Mouse (Mus musculus): ENCODE measurements at regions not wholly inside any gene's neighbourhood (a gene's known extent, or its start where the extent isn't known, plus 50 kb on each side); places are given as distances from the start of the nearest gene placed in this dataset.

- DNase-seq (ENCODE audit: low spot score in 2 of 2) = no peak
These were observed 129.0 kb upstream of the Dynlrb2 start for GRCm38 (mm10) chr8:116375758-116376157.

- DNase-seq (ENCODE audit: low spot score in 2 of 2) = no peak
These were observed 131.7 kb upstream of the Dynlrb2 start for GRCm38 (mm10) chr8:116373063-116373462.

GRCm38 (mm10) chr8:116372574-116372973, 132.2 kb upstream of the Dynlrb2 start:
- DNase-seq (ENCODE audit: low spot score in 2 of 2) = no peak

GRCm38 (mm10) chr8:116372056-116372455, 132.7 kb upstream of the Dynlrb2 start:
- DNase-seq (ENCODE audit: low spot score in 2 of 2) = no peak

GRCm38 (mm10) chr8:116367491-116367890, 137.3 kb upstream of the Dynlrb2 start:
- no peak for DNase-seq (ENCODE audit: low spot score in 2 of 2)

DNA sequence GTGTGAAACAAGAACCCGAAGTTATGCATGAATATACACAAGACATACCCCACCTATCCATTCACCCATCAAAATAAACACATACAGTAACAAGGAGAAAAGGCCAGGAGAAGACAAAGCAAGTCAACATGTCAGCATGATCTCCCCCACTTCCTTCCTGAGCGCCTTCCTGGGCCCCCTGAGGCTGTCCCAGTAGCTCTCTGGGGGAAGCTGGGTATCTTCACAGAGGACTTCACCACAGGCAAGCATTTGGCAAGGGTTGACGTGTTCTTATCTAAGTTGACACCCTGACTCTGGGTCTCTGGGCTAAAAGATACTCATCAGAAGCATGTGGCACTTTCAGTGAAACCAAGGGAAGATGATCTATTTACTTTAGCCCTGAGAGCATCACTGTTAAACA, 138.1 kb upstream of the Dynlrb2 start:
- no peak for DNase-seq (ENCODE audit: low spot score in 2 of 2)

DNA sequence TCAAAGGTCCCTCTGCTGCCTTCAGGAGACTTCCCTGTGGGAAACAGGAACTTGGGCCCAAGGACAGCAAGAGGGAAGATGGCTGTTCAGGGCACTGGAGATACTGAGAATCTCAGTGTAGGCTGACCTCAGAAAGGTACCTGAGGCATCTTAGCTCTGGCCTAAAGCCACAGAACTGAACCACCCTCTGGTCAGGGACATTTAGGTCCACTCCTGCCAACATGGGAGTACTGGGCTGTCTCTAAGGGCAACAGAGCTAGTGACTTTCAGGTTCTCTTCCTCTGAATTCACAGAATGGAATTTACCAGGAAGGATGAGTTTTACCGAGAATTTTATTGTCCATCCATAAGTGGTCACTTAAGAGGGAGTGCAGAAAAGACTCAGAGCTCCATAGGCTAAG, 140.0 kb upstream of the Dynlrb2 start:
- no peak for DNase-seq (ENCODE audit: low spot score in 2 of 2)

GRCm38 (mm10) chr8:116364172-116364571, 140.6 kb upstream of the Dynlrb2 start:
- no peak for DNase-seq (ENCODE audit: low spot score in 2 of 2)

DNA sequence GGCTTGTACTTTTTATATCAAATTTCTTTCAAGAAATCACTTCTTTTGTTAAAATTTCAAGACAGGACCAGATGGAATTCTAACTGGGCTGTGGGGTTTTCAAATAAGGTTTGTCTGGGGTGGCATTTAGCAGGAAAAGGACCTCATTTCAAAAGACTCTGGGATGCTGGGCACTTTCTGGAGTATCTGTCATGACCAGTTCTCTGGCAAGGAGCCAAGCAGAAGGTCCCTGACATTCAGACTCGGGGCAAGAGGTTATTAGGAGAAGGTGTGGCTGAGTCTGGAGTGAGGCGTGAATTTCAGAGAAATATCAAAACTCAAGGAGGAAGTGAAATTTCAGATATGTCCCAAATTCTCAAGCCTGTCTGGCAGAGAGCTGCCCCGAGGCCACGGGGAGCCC, 142.4 kb upstream of the Dynlrb2 start:
- DNase-seq (ENCODE audit: low spot score in 2 of 2) = no peak

DNA sequence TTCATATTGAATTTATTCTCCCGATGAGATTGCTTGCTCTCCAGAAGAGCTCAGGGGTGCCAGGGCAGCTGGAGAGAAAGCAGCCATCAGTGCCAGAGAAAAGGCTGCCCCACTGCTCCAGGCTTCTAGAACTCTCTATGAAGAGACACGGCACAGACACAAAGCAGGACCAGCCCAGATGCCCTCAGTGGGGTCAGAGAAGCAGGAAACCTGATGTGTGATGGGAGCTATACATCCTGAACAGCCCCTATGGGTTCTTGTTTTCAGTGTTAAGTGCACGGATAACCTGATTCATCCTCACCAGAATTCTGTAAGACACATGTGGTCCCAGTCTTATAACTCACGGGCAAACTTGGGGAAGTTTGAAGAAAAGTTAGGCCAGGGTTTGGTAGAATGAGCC, 145.0 kb upstream of the Dynlrb2 start:
- no peak for DNase-seq (ENCODE audit: low spot score in 2 of 2)

DNA sequence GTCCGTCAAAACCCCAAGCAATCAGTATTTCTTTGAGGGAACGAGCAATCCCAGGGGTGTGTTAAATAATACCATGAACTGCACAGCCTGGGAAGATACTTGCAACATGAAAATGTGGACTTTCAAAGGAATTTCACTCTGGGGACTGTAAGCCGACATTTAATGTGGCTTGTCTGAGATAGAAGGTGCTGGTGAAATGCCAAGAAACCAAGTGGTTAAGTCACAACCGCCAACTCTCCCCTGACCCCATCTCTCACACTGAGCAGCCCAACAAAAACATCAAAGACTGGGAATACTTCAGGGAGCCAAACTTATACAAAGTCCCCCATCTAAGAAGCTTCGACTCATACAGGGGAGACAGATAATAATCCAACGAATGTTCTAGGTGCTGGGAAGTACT, 150.0 kb upstream of the Dynlrb2 start:
- no peak for DNase-seq (ENCODE audit: low spot score in 2 of 2)

GRCm38 (mm10) chr8:116353911-116354310, 150.9 kb upstream of the Dynlrb2 start:
- DNase-seq (ENCODE audit: low spot score in 2 of 2) = no peak

GRCm38 (mm10) chr8:116352635-116353034, 152.1 kb upstream of the Dynlrb2 start:
- DNase-seq (ENCODE audit: low spot score in 2 of 2) = no peak

DNA sequence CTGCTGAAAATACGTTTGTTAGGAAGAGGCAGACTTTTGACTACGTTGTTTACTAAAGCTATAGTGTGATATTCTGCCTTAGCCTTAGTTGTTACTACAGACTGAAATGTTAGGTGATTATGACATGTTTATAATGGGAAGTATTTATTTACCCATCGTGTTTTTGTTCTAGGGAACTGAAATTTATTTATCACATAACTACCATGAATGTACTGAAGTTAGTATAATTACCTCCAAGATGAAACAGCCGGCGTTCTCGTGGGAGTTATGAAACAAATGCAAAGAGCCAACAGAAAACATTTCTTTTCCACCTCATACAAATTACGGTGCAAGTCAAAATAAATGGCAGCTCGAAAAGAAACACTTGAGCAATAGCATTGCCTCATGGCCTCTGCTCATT, 155.8 kb upstream of the Dynlrb2 start:
- DNase-seq (ENCODE audit: low spot score in 2 of 2) = no peak

DNA sequence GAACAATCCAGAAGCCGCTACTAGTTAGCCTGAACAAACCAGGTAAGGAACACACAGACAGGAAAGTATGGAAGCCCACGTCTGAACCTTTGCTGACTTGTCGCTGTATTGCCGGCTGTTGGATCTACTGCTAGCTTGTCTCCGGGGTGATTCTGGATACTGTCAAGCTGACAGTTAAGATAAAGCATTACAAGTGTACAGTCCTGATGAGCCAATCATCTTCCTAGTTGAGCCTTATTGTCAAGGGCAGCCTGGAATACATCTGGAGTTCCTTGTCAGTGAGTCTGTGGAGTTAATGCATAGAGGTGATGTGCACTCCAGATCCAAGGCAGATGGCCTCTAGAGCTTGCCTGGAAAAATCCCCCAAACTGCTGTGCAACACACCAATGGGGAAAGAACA, 157.8 kb upstream of the Dynlrb2 start:
- DNase-seq (ENCODE audit: low spot score in 2 of 2) = no peak

DNA sequence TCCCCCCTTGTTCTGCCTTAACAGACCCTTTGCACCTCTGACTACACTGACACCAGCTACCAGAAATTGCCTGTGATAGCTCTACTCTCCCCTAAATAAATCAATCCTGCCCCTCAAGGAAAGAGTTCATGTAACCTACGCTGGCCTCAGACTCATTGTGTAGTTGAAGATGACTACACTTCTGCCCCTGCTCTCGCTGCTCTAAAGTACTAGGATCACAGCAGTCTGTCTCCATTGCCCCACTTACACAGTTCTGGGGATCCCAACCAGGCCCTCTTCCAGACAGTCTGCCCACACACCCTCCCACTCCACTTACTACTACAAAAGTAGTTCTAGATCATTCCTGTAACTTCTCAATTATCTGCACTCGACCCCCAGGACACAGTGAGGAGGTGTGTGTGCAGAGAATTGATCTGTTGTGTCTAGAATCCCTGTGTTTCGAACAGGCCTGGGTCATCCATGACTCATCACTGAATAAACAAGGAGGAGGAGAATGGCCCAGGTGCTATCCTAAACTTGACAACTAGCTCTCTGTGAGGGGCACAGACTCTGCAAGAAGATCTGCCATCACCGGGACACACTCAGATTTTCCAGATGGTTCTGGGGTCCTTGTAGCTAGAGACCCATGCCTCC, 160.1 kb upstream of the Dynlrb2 start:
- no peak for DNase-seq (ENCODE audit: low spot score in 2 of 2)

GRCm38 (mm10) chr8:116343534-116343933, 161.2 kb upstream of the Dynlrb2 start:
- no peak for DNase-seq (ENCODE audit: low spot score in 2 of 2)

- no peak for DNase-seq (ENCODE audit: low spot score in 2 of 2)
These were observed 170.0 kb upstream of the Dynlrb2 start for GRCm38 (mm10) chr8:116334772-116335171.

- DNase-seq (ENCODE audit: low spot score in 2 of 2) = no peak
These were observed 170.7 kb upstream of the Dynlrb2 start for GRCm38 (mm10) chr8:116334101-116334500.

- no peak for DNase-seq (ENCODE audit: low spot score in 2 of 2)
These were observed 184.6 kb upstream of the Dynlrb2 start for GRCm38 (mm10) chr8:116320014-116320680.

- no peak for DNase-seq (ENCODE audit: low spot score in 2 of 2)
These were observed 189.4 kb upstream of the Dynlrb2 start for GRCm38 (mm10) chr8:116315410-116315809.

DNA sequence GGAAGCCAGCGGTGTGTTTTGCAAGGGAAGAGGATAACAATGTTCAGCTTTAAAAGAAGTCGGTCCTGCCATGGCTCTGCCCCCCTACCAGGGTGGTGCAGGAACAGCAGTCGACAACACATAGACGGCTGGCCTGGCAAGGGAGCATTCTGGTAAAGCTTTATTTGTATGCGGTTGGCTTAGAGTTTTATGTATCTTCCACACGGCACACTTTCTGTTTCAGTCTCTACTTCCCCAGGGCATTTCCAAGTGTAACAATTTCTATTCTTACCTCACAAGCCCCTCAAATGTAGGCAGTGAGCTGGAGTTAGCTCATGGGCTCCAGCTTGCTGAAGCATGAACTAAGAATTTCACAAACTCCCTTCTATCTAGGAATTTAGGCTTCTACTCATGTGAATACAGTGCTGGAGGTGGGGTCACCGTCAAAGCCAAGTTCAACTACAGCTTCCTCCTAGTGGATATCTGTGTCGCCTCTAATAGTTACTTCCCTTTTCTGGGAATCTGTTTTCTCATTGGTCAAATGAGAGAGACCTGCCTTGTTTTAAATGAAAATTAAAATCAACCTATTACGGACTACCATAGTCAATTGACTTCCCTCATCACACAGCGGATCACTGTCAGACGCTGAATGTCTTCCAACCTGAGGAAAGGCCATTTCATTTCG, 190.2 kb upstream of the Dynlrb2 start:
- no peak for DNase-seq (ENCODE audit: low spot score in 2 of 2)

- DNase-seq (ENCODE audit: low spot score in 2 of 2) = no peak
These were observed 205.9 kb upstream of the Dynlrb2 start for GRCm38 (mm10) chr8:116298891-116299290.
